Mouse (Mus musculus): Measurements from ENCODE around the gene Vwa5a.

GRCm38 (mm10) chr9:38751999-38752398 is 33.9 kb downstream of the Vwa5a start, which contains the start of gene Olfr920:
- no peak for TF ChIP-seq CTCF (IDR thresholded peaks at IDR 0.05; ENCODE audit: borderline replicate concordance, insufficient read depth, low read length)
- TF ChIP-seq POLR2A (IDR thresholded peaks at IDR 0.05; ENCODE audit: low read depth, low read length) = no peak
